Mouse (Mus musculus): ENCODE measurements around the gene Gtf2a1l. TPM values are rescaled to one million over a fixed set of nuclear protein-coding genes. Genes with fewer than 3 reads are reported as not detected.
A peak's percentile ranks its signal among the peaks of the same experiment; 100 is the strongest.

Gene Gtf2a1l
- total RNA-seq (2021): not detected
- long read RNA-seq, experiment 1: 0 reads
- long read RNA-seq, experiment 2: 0 reads

DNA sequence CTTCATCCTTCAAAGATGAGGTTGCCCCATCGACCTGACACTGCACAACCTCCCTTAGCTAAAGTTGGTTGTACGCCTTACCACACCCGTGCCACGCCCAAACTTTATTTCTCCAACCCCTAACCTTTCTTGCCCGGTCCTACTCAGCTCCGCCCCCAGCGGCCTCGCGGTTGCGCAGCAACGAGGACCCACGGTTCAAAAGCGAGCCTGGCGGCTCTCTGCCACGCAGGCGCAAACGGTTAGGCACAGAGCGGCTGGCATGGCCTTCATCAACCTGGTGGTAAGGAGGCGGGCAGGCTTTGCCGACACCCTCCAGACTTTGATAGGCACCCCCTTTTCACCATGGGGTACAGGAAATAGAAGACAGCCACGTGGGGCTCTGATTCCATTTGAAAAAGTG, at the start of gene Gtf2a1l:
Gtf2a1l (plus strand) TSS at position 209 of the 400 bp plus-strand sequence.
- peak; percentile 55 to 62 for DNase-seq (ENCODE audit: low spot score in 2 of 2)

DNA sequence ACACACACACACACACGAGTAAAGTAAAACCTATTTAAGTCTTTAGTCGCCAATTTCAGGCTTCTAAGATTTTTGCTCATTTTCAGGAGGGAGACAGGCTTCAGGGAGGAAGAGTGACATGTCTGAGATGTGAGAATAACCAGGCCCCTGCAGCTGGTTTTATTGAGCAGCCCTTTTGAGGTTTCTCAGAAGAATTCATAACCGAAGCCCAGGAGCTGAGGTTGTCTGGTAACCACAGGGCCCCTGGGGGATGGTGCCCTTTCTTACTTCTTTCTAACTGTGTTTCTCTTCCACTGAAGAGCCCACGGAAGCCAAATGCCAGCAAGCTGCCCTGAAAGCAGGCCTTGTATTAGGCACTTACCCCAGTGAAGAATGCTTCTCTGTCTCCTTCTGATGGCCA, 47.5 kb upstream of the Gtf2a1l start:
- DNase-seq (ENCODE audit: low spot score in 2 of 2): no peak

DNA sequence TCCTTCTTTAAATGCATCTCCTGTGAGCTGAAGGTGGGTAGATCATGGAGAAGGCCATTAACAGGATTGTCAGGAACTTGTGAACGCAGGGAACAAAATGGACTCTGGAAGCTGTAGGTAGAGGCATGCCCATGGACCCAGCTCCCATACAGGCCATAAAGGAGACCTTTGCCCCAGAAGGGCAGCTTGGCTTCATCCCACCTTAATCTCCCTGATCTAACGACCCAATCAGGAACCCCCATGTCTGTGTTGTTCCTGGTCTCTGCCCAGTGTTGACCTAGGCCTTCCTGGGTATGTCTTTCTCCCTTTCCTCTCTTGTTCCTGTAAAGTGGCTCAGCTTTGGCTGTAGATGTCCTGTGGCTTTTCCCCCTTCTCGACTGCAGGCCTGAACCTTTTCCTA, 47.1 kb upstream of the Gtf2a1l start:
- DNase-seq (ENCODE audit: low spot score in 2 of 2): no peak

DNA sequence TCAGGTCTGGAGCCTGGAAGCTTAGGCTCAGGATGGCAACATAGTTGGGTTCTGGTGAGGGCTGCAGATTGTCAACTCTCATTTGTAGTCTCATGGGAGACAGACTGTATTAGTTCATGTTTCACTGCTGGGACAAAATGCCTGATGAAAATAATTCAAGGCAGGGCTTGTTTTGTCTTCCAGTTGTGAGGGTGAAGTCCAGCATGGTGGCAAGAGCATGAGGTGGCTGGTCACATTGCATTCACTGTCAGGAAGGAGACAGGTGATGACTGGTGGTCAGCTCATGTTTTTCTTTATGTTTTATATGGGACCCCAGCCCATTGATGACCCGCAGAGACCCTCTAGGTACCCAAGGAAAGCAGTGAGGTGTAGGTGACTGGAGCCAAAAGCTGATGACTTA, 45.7 kb upstream of the Gtf2a1l start:
- DNase-seq (ENCODE audit: low spot score in 2 of 2): no peak

DNA sequence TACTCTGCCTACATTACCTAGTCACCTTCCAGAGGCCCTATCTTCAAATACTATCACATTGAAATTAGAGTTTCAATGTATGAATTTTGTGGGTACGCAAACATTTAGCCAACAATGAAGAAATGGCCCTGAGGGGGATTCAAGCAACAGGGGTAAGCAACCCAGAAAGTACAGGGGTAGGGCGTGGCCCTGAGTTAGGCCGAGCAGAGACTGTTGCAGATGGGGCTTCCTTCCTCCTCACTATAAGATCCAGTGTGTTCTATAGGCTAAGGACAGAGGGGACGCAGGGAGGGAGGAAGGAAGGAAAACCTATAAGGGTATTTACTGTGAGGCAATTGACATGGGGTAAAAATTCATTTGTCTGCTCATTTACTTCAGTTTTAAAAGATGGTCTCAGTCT, 44.1 kb upstream of the Gtf2a1l start:
- DNase-seq (ENCODE audit: low spot score in 2 of 2): no peak

DNA sequence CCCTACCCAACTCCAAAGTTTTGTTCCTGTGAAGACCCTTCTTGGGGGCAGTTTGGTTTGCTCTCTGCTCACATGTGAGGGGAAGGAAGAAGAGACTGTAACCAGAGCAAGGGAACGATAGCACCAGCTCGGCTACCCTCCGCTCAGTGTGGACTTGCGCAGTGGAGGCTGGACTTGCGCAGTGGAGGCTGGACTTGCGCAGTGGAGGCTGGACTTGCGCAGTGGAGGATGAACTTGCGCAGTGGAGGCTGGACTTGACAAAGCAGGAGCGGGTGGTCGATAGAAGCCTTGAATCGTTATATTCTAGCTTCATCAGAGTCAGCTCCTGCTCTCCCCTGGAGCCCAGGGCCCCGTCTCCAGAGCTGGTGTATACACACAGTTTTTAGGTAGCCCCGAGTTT, 43.1 kb upstream of the Gtf2a1l start:
- DNase-seq (ENCODE audit: low spot score in 2 of 2): no peak

DNA sequence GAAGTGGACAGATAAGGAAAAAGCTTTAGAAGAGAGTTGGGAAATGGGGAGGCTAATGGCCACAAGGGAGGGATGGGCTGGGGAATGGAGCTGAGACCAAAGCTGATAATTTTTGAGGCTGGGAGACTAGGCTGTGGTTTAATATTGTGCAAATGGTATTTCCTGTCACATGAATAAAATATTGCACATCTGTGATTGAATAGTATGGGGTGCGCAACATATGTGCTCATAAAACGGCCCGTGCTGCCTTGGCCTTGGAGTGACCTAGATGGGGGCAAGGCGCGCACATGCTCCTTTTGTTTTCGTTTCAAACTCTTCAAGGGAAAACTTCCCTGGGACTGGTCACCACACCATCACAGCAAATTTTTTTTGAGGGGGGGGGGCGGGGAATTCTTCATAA, 42.5 kb upstream of the Gtf2a1l start:
- DNase-seq (ENCODE audit: low spot score in 2 of 2): no peak

DNA sequence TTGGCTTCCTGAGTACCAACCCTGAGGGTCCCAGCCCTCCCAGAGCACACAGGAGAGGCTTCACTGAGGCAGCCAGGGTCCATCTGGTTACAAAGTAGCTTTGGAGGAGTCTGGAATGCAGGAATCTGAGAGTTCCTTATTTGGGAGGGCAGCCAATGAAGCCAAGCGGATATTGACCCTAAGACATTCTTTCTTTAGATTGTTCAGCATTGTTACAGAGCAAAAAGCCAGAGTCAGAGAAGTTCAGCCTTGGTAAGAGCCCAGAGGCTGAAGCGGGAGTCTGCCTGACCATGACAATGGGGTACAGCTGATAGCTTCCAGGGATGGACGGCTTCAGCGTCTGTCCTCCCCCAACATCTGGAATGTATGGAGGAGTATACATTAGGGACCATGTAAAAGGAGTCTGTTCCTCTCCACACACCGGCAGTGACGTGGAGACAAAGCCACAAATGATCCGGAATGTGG, 42.1 kb upstream of the Gtf2a1l start:
- no peak for DNase-seq (ENCODE audit: low spot score in 2 of 2)

DNA sequence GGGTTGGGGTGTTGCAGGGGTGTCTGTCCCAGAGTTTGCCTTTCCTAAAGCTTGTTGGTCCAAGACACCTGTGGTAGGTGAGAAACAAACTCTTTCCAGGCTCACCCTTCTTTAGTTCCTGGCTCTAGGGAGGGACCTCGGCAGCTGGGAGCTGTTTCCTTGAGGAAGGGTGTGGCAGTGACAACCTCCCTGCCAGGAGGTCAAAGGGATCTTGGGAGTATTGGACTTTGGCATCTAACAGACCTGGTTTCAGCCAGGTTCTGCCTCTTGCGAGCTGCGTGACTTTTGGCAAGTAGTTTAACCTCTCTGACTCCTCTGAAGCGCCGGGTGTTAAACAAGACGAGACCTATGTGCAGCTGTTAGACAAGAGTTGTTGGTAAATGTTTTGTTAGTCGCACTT, 41.3 kb upstream of the Gtf2a1l start:
- no peak for DNase-seq (ENCODE audit: low spot score in 2 of 2)

DNA sequence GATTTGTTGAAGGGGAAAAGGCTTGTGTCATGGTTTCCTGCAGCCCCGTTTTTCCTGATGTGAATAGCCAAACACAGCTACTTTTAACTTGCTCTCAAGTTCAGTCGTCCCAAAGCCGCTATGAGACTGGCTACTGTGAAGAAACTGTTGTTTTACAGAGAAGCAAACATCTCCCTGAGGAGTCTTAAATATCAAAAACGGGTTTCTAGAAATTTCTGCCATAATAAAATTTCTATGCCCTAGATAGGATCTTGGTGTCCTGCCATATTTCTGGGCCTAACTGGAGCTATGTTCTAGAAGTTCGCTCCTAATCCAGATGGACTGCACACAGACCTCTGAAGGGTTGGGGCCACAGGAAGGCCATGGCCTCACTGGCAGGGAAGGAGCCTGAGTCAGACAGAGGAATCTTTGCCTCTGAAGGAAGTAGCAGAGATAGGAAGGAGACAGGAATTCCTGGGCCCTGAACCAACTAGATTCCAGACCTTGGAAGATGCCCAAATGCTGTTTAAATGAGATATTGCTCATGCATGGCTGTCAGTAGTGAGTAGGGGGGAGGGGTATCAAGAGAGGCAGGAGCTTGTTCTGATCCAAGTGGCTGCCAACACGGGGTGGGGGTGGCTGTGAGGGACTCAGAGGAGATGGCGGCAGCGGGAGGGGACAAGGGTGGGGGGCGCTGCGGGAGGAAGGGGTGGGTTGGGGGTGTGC, 39.6 kb upstream of the Gtf2a1l start:
- no peak for DNase-seq (ENCODE audit: low spot score in 2 of 2)

DNA sequence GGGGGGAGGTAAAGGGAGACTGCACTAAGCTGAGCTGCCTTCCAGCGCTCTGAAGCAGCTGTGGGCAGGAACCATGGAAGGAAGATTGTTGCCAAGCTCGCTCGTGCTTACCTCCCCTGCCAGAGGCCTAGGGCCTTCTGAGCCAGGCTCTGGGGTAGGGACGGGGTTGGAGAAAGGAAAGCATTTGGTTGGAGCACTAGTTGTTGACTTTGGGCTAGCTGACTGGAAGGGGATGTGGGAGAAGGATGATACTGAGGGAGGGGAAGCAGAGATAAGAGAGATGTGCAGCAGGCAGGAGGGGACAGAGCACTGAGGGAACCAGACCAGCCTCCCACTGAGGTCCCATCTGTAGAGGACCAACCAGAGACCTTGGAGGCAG, 39.1 kb upstream of the Gtf2a1l start:
- DNase-seq (ENCODE audit: low spot score in 2 of 2): no peak

DNA sequence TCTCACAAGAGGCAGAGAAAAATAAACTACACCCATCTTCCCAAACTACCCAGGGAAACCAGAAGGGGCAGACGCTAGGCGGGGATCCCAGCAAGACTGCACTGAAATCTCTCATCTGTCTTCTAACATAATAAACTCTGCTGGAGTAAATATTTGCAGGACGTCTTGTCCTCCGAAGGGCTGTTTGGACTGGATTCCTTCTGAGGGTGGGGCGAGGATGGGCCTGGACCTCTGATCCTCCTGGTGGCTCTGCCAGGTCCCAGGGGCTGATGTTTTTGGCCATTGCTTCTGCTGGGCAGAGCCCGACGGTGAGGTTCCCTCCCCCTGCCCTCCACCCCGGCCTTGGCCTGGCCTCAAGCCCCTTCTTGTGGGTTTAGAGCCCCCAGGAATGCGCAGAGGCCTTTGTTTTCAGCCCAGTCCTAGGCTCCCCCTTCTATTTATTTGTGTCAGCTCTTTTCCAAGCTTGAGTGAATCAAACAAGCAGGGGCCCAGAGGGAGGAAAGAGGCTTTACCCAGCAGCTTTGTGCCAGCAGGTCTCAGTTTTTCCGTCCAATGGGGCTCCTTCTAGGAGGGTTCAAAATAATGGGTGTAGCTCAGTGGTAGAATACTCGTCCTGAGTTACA, 38.4 kb upstream of the Gtf2a1l start:
- DNase-seq (ENCODE audit: low spot score in 2 of 2): no peak

DNA sequence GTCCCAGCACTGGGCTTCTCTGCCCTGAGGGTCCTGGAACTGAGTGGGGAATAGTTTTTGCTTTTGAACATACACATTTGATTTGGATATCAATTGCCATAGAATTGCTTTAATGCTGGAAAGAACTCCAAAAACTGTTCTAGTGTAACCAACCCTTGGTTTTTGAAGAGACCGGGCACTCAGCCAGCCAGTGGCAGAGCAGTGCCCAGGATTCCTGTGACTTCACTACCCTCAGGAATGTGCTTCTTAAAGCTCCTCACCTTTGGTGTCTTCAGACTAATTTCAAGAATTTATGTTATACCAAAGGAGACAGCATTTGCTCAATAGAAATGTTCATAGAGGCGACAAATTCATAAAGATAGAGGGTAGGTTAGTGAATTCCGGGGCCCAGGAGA, 37.9 kb upstream of the Gtf2a1l start:
- no peak for DNase-seq (ENCODE audit: low spot score in 2 of 2)

DNA sequence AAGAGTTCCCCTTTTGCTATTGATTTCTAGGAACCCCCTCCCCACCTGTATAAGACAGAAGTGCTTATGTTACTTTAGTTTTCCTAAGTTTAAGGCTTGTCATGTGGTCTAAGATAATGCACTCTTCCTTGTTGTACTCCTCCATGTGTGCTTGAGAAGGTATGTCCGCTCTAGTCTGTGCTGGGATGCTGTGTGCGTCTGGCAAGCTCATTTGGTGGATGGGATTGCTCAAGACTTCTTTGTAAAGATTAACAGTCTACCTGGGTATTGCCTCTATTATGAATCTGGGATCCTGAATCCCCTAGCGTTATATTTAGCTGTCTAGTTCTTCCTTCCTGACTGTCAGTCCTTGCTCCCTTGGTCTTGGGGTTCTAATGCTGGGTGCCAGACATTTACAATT, 35.8 kb upstream of the Gtf2a1l start:
- DNase-seq (ENCODE audit: low spot score in 2 of 2): no peak

DNA sequence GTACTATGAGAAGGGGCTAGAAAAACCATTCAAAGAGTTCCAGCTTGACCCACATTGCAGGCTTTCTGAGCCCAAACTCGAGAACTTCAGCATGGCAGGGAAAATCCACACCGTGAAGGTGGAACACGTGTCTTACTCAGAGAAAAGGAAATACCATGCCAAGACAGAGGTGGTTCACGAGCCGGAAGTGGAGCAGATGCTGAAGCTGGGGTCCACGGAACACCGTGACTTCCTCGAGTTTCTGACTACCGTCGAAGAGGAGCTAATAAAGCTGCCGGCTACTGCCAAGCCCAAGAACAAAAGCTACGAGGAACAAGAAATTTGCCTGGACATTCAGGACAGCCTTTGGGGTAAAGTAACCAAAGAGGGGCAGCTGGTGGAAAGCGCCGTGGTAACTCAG, 32.4 kb upstream of the Gtf2a1l start:
- DNase-seq (ENCODE audit: low spot score in 2 of 2): no peak

DNA sequence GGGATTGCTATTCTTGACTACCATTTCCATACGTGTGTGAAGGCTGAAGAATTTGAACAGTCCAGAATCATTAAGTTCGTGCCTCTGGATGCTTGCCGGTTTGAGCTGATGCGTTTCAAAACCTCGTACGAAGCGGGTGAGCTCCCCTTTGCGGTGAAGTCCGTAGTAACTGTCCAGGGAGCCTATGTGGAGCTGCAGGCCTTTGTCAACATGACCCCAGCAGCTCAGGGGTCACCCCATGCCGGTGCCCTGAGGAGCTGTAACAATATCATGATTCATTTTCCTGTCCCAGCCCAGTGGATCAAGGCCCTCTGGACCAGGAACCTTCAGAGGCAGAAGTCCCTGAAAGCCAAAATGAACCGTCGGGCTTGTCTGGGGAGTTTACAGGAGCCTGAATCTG, 31.9 kb upstream of the Gtf2a1l start:
- DNase-seq (ENCODE audit: low spot score in 2 of 2): no peak

DNA sequence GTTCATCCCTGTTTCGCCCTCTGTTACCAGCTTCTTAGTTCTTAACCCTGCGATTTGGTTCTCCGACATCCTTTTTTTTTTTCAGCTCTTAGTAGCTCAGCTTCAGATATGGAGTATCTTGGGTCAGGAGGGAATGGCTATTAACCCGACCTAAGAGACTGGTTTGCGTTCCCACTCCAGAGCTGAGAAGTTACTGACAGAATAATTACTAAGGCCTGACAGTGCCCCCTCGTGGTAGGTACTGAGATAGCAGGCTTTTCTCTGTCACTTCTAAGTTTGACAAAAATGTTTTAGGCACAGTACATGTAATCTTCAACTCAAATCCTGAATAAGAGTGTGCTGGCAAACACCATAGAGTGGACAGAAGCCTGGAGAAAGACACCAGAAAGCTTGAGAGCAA, 27.4 kb upstream of the Gtf2a1l start:
- peak; percentile 58 to 75 for DNase-seq (ENCODE audit: low spot score in 2 of 2)

DNA sequence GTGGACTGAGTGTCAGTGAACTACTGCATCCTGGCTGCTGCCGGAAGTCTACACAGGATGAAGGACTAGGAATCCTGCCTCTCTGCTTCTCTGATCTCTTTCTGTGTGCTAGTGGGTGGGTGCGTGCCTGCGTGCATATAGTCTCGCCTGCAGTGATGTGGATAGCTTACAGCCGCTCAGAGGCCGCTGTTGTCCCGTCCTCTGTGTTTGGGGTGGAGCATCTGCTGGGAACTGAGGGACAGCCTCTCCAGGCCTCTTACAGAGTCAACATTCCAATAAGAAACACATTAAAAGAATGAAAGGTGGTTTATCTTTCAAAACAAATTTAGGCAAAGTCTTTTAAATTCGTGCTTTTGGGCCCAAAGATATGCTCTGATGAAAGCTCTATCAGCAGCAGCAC, 26.6 kb upstream of the Gtf2a1l start:
- no peak for DNase-seq (ENCODE audit: low spot score in 2 of 2)

DNA sequence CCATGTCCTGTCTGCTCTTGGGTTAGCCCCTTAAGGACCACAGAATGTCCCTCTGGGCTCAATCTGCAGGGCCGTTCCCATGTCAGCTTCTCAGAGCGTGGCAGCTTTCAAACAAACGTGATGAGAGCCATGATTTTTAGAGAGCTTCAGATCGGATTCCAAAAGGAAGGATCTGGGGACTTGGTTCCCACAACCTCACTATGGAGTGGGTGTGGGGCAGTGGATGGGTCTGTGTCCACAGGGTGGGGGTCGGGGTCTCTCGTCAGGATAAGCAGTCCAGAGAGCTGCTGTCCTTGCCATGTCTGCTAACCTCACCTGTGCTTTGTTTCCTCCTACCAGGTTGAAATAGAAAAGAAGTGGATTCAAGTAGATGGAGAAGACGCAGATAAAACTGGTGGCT, 23.6 kb upstream of the Gtf2a1l start:
- no peak for DNase-seq (ENCODE audit: low spot score in 2 of 2)

DNA sequence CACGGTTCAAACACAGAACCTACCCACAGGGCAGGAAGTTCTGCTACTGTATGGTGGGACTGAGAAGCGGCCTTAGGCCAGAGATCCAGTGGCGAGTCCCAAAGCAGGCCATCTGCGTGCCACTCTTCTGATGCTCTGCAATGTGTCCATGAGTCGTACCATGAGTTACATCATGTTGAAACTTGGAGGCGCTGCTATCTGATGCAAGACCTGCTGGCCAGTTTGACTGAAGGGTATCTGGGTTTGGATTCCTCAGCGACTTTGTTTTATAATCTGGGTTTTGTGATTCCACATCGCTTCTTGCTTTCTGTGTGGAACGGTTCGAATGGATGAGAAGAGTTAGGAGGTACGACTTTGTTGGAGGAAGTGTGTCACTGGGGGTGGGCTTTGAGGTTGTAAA, 23.2 kb upstream of the Gtf2a1l start:
- no peak for DNase-seq (ENCODE audit: low spot score in 2 of 2)

DNA sequence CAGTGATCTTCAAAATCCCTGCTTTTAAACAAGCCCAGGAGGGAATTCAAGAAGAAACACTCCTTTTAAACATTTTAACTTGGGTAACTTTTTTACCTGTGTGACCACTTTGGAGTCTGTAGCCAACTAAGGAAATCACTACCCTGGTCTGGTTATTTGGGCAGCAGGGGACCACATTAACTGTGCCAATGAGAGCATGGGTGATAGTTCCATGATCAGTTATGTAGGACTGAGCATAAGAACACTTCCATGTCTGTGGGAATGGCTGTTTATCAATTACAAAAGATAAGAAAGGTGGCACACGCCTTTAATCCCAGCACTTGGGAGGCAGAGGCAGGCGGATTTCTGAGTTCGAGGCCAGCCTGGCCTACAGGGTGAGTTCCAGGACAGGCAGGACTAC, 21.3 kb upstream of the Gtf2a1l start:
- no peak for DNase-seq (ENCODE audit: low spot score in 2 of 2)

DNA sequence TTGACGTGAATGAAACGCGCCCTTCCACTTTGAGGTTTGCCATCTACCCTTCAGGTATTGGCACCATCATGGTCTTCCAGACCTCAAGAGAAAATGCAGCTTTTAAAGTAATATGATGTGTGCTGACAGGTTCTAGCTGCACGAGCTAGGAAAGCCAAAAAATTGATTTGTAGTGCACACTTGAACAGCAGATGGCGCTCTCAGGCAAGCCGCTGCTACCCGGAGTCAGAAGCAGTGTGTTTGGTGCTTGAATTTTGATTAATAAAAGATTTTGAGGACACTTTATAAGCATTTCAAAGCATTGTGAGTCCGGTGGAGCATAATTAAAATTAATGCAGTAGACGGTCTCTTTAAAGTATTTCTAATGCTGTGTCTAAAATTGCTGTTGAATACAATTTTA, 16.4 kb upstream of the Gtf2a1l start:
- peak; percentile 78 to 87 for DNase-seq (ENCODE audit: low spot score in 2 of 2)

DNA sequence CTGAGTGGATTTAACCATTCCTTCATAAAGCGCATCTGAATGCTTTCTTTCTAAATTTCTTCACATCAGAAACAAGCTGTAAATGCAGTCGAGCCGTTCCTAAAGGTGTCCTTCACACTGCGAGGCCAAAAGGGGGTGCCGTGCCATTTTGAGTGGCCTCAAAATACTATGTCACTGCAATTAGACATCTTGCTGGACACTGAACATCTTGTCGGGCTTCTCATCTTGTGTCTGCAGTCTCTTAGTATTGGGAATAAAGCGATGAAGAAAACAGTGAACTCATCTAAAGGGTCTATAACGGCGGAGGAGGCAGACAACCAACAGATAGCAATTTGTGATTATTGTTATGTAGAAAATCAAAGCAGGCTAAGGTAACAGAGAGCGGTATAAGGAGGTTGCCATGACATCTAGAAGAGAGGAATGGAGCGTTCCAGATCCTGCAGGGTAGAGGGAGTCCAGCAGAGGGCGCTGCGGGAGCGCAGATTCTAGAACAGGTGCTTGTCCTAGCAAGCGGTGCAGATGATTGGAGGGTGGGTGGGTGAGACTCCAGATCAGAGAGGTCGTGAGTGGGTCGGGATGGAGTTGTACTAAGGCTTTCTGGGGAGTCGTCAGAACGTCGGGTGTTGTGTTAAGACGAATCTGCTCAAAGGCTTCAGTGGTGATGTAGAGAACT, 15.6 kb upstream of the Gtf2a1l start:
- DNase-seq (ENCODE audit: low spot score in 2 of 2): peak; percentile 88 to 89
